Mouse (Mus musculus) embryo, embryonic 11.5 days (tissue): ENCODE results near the gene Cd52.

Source experiments
- DNase-seq: peaks from one replicate; pipeline ENCODE4 v3.0.0-alpha.2; 2012; ENCODE audit warnings: low read depth, low spot score

Cd52 gene

DNA sequence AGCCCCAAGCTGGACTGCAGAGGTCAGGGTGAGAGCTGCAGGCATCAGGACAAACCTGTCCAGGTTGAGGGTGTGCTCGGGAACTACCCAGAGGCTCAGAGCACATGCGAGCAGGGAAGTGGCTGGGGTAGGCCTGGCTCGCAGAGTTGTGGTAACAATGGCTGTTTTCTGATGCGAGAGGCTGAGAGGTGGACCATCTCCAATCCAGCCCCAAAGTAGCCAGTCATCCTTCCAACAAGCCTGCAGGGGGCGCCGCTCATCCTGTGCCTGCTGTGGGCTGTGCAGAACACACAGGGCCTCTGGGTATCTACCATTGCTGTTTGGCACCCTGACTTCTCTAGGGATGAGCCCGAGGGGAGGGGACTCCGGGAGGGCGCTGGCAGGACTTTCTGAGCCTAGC, 24.8 kb upstream of the Cd52 start:
- no peak for DNase-seq

DNA sequence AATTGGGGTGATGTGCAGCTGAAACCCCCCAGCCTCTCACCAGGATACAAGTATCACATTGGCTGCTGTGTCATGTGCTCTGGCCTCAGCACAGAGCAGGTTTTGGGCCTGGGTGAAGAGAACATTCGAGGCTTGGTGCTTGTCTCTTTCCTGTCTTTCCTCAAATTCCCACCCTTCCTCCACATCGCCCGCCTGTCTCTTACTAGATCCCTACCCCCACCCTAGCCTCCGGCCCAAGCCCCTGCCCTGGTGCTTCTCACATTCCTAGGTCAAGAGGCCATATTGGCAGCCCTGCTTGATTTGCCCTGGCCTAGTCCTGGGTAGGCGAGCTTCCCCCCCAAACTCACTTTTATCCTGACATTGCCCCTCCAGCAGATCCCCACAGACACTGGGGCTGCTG, 24.2 kb upstream of the Cd52 start:
- no peak for DNase-seq

DNA sequence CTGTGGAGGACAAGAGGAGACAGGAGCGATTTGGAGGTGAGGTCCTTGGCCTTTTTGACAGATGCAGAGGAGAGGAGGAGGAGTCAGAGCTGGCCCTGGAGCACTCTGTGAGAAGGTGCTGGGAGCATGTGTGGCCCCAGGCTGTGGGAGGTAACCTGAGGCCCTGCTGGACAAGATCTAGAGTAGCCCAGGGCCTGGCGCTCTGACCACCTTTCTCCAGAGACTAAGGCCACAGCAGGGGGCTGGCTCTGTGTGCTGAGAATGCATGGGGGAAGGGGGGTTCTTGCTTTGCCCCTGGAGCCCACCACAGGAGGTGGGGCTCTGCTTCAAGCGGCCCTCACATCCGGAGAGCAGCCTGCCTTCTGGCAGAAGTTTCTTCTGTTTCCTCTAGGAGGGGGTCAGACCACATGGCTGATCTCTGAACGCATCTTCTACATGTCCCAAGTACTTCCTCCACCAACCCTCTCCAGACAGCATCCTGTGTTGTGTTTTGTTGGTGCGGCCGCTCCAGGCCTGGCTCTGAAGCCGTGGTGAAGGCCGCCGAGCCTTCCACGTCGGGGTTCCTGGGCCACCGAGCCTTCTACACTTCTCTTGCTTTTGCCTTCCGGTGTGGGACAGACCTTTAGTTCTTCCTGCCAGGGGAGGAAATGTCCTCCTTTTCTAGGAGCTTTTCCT, 23.4 kb upstream of the Cd52 start:
- no peak for DNase-seq

DNA sequence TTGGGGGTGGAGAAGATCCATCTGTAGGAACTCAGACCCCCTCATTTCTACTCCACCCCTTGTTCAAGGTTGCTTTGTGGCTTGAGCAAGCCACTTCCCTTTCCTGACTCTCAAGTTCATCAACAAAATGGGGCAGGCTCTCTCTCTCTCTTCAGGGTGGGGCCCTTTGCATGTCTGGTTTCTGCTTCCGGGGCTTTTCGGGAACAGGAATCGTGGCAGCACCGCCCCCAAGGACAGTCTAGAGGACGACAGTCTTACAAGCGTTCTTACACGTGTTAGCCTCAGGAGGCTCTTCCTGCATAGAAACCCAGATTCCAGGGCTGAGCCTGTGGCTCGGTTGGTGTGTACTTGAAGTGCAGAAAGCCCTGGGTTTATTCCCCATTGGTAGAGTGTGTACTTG, 22.1 kb upstream of the Cd52 start:
- DNase-seq, result no peak

DNA sequence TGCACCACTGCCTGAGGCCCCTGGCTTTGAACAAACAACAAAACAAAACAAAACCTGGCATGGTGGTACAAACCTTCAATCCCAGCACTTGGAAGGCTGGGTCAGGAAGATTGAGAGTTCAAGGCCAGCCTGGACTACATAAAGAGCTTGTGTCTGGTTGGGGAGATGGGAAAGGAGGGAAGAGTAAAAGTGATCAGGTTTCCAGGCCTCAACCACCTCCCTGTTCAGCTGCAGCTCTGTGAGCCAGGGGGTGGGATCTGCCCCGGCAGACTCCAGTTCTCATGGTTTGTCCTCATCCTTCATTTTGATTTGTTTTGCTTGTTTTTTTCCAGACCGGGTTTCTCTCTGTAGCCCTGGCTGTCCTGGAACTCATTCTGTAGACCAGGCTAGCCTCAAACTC, 21.6 kb upstream of the Cd52 start:
- no peak for DNase-seq

DNA sequence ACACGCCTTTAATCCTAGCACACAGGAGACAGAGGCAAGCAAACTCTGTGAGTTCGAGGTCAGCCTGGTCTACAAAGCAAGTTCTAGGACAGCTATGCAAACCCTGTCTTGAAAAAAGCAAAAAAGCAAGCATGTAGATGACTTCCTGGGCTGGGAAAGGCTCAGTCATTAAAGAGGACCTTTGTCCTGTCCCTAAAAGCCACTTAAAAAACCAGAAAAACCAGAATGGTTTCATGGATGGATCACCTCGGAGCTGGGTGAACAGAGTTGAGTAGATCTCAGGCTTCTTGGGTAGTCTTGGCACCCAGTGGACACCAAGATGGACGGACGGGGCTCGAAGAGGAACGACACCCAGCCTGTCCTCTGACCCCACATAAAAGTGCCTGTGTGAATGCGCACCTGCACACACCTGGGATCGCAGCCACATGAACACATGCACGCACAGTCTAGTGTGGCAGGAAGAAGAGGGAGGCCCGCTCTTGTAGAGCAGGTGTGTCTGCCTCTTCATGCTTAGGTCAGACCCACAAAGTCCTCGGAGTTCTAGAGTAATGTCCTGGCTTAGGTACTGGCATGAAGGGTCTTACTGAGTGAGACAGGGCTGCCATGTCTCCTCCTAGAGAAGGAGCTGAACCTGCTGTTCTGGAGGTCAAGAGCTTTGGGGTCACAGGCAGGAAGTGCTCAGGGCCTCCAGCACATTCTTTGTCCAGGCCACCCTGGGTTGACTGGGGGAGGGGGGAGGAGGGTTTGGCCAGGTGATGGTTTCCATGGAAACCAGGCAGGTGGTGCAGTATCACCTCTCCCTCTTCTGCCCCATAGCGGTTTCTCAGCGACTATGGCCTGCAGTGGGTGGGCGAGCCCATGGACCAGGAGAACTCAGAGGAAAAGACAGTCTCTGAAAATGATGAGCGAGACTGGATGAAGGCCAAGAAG, 20.6 kb upstream of the Cd52 start:
- no peak for DNase-seq

DNA sequence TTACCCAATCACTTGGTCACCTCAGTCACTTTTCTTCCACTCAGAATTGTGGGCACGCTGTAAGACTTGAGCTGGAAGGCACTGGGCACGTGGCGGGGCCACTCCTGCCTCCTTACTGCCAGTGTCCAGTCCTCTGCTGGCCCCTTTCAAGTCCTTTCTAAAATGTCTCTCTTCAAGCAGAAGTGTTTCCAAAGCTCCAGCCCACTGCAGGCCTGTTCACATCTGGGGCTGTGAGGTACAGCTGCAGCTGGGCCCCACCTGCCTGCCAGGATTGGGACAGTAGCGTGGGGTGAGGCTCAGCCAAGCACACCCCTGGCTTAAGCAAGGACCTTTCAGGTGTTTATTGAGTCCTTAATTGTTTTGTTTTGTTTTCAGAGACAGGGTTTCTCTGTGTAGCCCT, 19.2 kb upstream of the Cd52 start:
- no peak for DNase-seq

DNA sequence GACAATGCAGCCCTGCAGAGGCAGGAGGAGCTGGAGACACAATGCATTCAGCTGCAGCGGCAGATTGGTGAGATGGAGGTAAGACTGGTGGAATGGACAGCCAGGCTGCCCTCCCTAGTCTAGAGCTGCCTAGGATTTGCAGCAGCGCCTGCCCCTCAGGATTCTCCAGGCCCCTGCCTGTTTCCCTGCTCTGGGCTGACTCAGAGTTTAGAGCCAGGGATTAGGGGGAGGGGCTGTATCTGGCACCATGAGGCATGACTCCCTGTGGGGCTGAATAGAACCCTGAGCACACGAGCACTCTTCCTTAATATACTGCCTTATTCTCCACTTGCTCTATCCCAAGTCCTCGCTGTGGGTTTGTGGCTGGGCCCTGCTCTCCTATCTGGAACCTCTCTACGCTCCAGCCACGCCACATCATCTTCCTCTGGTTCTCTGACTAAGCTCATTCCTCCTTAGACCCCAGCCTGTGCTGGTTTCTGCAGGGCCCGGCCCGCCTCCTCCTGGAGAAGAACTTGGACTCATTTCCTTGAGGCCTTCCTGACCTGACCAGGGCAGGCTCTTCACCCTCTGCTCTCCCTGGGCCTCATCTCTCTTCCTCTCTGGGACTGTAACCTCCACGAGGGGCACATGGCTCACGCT, 18.6 kb upstream of the Cd52 start:
- DNase-seq, result no peak

DNA sequence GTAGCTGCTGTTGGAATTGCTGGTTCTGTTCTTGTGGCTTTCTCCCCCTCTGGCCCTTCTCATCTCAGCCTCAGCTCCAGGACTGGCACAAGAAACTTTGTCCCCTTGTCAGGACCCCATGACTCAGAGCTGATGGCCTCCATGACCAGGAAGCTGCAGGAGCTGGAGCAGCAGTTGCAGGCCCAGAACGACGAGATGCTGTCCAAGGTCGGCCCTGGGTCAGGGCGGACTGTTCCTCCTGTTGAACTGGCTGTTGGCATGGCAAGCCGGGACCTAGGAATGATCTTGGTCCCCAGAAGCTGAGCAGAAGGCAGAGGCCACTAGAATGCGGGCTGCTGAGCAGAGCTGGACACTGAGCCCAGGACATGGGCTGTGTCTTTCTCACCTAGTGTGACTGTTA, 17.5 kb upstream of the Cd52 start:
- no peak for DNase-seq

DNA sequence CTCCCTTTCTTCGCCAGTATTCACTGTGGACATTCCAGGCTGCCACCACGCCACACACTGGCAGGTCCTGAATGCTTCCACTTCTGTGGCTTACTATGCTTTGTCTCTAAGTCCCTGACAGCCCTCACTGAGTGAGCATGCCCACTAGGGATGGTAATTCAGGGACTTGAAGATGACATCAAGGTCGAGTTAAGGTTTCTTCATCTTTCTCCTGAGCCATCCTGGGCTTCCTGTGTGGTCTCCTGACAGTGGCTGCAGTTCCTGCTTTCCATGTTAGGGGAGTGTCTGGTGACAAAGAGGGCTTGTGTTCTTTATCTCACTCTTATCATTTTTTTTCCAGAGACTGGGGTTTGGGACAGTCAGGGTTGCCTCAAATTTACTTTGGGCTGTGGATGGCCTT, 15.8 kb upstream of the Cd52 start:
- no peak for DNase-seq

DNA sequence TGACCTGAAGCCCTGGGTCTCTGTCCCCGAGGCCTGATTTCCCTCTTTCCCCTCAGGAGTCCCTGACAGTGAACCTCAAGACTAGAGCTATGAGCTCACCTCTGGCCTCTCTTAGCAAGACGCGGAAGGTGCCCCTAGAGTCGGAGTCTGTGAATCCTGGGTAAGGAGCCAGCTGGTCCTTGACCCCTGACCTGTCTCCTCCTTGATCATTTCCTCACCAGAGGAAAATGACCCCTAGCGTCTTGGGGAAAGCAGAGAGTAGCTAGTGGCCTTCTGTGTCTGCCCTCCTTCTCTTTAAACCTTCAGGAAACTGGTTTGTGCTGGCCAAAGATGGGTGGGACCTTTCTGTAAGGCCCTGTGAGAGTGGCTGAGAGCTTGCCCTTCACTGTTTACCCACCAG, 13.3 kb upstream of the Cd52 start:
- no peak for DNase-seq

DNA sequence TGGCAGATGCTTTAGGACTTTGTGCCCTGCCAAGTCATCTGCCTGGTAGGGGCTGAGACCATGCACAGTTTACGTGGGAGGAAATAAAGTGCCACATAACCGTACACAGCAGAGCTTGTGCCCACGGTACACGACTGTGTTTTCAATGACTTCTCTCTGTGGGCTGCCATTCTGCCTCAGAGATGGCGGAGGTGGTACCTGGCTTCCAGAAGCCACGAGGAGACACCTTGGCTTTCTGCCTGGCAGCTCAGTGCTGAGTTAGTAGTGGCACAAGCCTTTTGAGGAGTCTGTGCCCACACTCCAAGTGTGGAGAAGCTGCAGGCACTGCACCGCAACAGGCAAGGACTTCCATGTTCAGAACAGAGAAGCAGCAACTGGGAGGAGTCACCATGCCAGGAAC, 12.8 kb upstream of the Cd52 start:
- DNase-seq, result no peak

DNA sequence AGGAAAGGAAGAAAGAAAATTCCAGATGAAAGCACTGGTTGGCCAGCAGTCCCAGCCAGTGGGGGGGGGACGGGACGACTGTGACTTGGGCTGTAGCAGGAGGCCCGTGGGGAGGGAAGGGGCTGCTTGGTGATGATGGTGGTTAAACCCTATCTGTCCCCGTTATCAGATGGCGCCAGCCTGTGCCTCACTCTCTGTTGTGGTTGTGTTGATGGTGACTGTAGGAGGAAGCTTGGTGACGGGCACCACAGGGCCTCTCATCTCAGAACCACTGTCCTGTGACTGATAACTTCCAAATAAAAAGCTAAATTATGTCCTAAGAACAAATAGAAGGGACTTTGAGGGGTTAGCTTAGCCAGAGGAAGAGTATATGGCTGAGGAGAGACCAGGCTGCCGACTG, 11.2 kb upstream of the Cd52 start:
- DNase-seq, result no peak

DNA sequence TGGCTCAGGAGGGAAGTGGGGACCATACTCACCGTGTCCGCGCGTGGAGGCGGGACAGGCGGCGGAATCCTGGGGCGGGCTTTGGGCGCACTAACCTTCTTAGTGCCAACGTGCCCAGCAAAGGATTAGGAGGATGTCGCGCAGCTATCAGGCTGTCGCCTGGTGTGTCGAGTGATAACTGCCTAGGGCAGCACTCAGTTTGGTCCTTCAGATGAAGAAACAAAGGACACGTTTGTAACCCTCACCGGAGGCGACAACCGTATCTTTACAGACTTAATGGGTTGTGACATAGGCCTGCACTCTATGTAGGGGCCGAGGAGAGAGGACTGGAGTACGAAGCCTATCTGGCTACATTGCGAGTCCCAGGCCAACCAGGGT, 7.8 kb upstream of the Cd52 start:
- DNase-seq, result no peak

DNA sequence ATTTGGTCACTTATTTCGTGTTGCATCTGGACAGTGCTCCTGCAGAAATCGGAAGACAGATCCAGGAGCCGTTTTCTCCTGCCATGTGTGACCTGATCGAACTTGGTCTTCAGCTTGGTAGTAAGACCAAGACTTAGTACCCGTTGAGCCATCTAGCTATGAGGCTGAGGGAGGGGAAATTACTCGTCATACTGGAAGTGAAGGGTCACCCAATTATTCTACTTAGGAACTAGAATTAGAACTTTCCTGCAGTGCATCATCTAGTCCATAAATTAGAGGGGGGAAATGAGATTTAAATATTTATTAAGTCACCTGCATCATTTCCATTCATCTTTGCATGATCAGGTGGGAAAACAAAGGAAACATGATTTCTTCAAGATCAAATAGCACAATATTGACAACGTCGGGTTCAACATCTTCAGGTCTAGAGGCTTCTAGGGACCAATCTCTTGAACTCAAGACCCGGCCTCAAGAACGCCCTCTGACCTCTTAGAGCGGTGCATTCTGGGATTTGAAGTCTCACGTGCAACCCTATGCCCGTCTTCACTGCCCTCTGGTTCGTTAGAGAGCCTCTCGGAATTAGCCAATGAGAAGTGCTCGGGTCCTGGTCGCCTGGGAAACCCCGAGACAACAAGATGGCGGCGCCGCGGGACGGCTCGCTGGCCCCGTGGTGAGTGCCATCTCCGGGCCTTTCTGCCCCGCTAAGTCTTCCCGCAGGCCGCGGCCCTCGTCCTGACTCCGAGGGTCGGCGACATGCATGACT, 7.3 kb upstream of the Cd52 start, which contains the start of gene Ubxn11:
TSS of gene Ubxn11 (plus strand) at position 592 of the 763 bp plus-strand sequence.
- peak; percentile 76 for DNase-seq

DNA sequence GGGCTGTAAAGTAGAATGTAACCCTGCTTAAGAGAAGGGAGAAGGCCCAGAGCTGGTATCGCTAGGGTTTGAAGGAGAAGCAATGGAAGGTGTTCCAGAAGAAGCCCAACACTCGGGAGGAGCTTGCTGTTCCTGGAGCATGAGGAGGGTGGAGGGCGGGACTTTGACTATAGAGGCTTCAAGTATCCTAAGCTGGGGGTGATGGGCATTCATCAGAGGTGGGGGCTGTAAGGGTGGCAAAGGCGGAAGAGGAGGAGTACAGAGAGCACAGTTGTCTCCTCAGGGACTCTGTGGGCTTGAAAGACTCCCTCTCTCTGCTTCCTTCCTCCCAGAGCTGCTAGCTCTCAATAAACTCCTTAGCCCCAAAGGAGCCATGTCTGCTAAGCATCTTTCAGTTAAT, 5.4 kb upstream of the Cd52 start:
- no peak for DNase-seq

DNA sequence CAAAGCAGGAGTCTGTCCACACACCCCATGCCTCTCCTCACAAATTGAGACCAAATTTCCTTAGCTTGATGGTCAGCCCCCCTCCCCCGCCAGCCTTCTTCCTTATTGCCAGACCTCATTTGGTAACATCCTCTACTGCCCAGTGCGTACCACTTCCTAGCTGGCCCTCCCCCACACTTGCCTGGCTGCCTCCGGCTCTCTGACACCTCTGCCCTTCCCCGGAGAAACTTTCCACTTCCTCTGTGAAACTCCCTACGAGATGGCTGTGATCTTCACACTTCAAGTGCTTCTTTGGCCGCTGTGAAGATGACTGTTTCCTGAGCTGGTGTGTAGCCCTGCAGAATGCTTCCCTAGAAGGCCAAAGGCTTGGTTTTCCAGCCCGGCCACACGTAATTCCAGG, 3.7 kb upstream of the Cd52 start:
- DNase-seq, result no peak

DNA sequence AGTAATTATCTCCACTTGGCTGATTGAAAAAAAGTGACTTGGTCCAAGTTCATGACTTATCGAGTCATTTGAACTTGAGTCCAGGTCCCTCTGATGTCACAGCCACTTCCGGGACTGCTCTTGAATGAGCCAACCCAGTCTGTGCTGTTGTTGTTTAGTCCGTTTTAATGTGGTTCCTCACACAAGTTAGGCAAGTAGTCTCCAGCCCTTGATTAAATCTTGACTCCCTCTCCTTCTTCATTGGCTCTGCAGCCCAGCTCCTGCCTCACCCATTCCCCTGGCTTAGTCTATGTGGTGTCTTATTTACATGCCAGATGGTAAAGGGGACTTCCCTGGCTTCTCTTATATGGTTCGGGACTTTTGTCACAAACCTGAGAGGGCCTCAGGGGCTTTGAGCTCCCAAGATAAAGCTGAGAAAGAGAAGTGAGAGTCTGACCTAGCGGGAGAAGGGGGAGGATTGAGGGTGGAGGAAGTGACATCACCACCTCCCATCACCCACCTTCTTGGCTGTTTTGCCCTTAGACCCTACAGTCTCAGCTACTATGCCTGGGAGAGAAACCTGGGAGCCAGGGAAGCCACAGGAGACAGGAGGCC, 2.2 kb upstream of the Cd52 start:
- no peak for DNase-seq

DNA sequence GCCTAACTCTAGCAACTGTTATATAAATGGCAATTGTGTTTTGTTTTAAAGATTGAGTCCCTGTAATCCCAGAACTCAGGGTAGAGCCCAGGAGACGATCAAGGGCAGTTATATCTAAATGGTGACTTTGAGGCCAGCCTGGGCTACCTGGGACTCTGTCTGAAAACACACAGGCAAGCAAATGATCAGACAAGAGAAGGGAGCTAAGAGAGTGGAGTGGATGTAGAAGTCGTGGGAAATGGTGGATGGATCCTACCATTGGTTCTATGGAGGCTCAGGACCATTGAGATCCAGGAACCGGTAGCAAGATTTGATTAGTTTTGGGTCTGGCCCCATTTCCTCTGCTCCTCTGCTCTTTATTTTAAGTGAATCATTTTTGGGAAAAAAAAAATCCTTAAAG, 1.2 kb upstream of the Cd52 start:
- no peak for DNase-seq

DNA sequence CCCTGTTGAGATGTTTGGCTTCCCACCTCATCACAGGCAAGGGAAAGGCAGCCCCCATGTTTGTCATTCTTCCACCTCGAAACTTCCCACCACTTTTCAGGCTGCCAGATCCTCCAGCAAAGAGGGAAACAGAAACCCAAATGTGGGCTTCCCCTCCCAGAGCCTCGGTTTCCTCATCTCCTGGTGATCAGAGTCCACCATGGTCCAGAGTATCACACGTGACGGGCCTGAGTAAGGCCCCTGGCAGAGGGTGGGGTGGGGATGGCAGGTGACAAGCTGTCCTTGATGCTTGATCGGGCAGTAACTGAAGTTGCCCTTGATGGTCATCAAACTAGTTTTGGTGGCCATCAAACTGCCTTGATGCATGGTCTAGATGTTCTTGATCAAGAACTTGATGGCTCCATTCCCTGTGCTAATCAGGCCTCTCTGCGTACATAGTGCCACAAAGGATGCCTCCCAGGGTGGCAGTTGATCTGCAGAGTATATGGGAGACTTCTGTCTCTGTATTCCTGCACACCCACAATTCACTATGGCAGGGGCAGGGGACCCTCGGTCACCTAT, 798 bp downstream of the Cd52 start:
- no peak for DNase-seq
